Mouse (Mus musculus) embryonic fibroblast, embryonic 13.5 days (primary cell): ENCODE data around the gene Fbxl12. TPM values are rescaled to one million over a fixed set of nuclear protein-coding genes. Genes with fewer than 3 reads are reported as not detected.
A peak's percentile ranks its signal among the peaks of the same experiment; 100 is the strongest.

Source experiments
- H3K27ac ChIP-seq: 2 replicates; pipeline ENCODE4 v1.5.1; 2012; ENCODE audit warnings: low read length, control low read depth, inconsistent platforms; ENCODE audit not compliant: insufficient read depth
- H3K4me1 ChIP-seq: 2 replicates; pipeline ENCODE4 v1.6.1; 2011; ENCODE audit warnings: low read length; ENCODE audit not compliant: control insufficient read depth, insufficient read depth
- H3K4me3 ChIP-seq: 2 replicates; pipeline ENCODE4 v1.5.1; 2011; ENCODE audit warnings: mild to moderate bottlenecking, control low read depth, low read length; ENCODE audit not compliant: insufficient read depth
- CTCF ChIP-seq: IDR thresholded peaks from 2 replicates; pipeline ENCODE4 v1.5.1; 2011; ENCODE audit warnings: mild to moderate bottlenecking, control low read depth, low read length, moderate library complexity, borderline replicate concordance; ENCODE audit not compliant: insufficient read depth
- POLR2A ChIP-seq: IDR thresholded peaks from 2 replicates; pipeline ENCODE4 v1.6.1; 2011; ENCODE audit warnings: low read depth, mild to moderate bottlenecking, control low read depth, low read length, moderate library complexity
- polyA plus RNA-seq: library from polyadenylated mRNA; stranded (reverse); fragments of >200 nt; gene quantifications from 2 replicates; pipeline ENCODE4 v1.2.4, GENCODE M21; 2011; ENCODE audit warnings: low read depth; ENCODE audit not compliant: missing spikeins, insufficient read length

The Fbxl12 gene
- polyA plus RNA-seq, 1 experiment: 18.3 TPM

- Histone ChIP-seq H3K27ac (no peak overlapping the region), H3K4me3 (no peak overlapping the region), H3K4me1 (peaks cover 2% of the 10 kb centered on the region; the same call in 1 of the 2 replicates)
- TF ChIP-seq CTCF: no peak
- TF ChIP-seq POLR2A: no peak
Observed at GRCm38 (mm10) chr9:20657546-20657945, 13.0 kb upstream of the Fbxl12 start.

- no peak for TF ChIP-seq POLR2A
- TF ChIP-seq CTCF: no peak
- Histone ChIP-seq H3K4me1 (peaks cover 6% of the 10 kb centered on the region; the same call in 1 of the 2 replicates), H3K27ac (no peak overlapping the region), H3K4me3 (peak overlapping the region; percentile 89; the same call in 1 of the 2 replicates)
Observed at GRCm38 (mm10) chr9:20653859-20654258, 9.3 kb upstream of the Fbxl12 start.

- no peak overlapping the region for H3K27ac ChIP-seq
- H3K4me3 ChIP-seq: peak overlapping the region; percentile 89
- no peak for TF ChIP-seq POLR2A
- TF ChIP-seq CTCF: no peak
- peaks cover 6% of the 10 kb centered on the region; the same call in 1 of the 2 replicates for H3K4me1 ChIP-seq
Observed at GRCm38 (mm10) chr9:20652260-20652658, 7.7 kb upstream of the Fbxl12 start.

GRCm38 (mm10) chr9:20651602-20652259 is 7.2 kb upstream of the Fbxl12 start, which contains the start of gene Pin1:
Gene Pin1 (plus strand): TSS chr9:20652095.
- Histone ChIP-seq H3K4me3 (peak within 1 kb of the TSS; percentile 89), H3K4me1 (peaks cover 6% of the 10 kb centered on the region; the same call in 1 of the 2 replicates), H3K27ac (no peak within 1 kb of the TSS)
- TF ChIP-seq POLR2A (peak; percentile 88), CTCF (no peak)

GRCm38 (mm10) chr9:20645121-20645520 is 554 bp upstream of the Fbxl12 start:
- H3K4me1 ChIP-seq: no peaks in the 10 kb centered on the region
- H3K4me3 ChIP-seq: peak overlapping the region; percentile 91
- TF ChIP-seq CTCF: no peak
- TF ChIP-seq POLR2A: no peak
- peak overlapping the region; percentile 48; the same call in 1 of the 2 replicates for H3K27ac ChIP-seq

- no peak for TF ChIP-seq POLR2A
- TF ChIP-seq CTCF: no peak
- H3K27ac ChIP-seq: no peak overlapping the region
- no peaks in the 10 kb centered on the region for H3K4me1 ChIP-seq
- peak overlapping the region; percentile 91 for H3K4me3 ChIP-seq
Observed at GRCm38 (mm10) chr9:20643781-20644180, 786 bp downstream of the Fbxl12 start.

- no peaks in the 10 kb centered on the region for H3K4me1 ChIP-seq
- no peak overlapping the region; the same call in 1 of the 2 replicates for H3K27ac ChIP-seq
- TF ChIP-seq POLR2A (peak; percentile 82), CTCF (no peak)
- H3K4me3 ChIP-seq: peak overlapping the region; percentile 91
Observed at GRCm38 (mm10) chr9:20642896-20643466, 1.6 kb downstream of the Fbxl12 start.

GRCm38 (mm10) chr9:20642101-20642895 is 2.3 kb downstream of the Fbxl12 start, which contains the start of gene Ubl5:
Gene Ubl5 (plus strand): TSS chr9:20642878.
- Histone ChIP-seq H3K4me1 (no peaks in the 10 kb centered on the region), H3K27ac (peak within 1 kb of the TSS; percentile 19), H3K4me3 (peak within 1 kb of the TSS; percentile 91)
- no peak for TF ChIP-seq CTCF
- TF ChIP-seq POLR2A: peak; percentile 86

- H3K4me1 ChIP-seq: no peaks in the 10 kb centered on the region
- no peak overlapping the region for H3K27ac ChIP-seq
- TF ChIP-seq POLR2A (no peak), CTCF (no peak)
- peak overlapping the region; percentile 91 for H3K4me3 ChIP-seq
Observed at GRCm38 (mm10) chr9:20641501-20641900, 3.1 kb downstream of the Fbxl12 start.
